Mouse (Mus musculus) forebrain, embryonic 16.5 days (tissue): ENCODE measurements around the gene Ap2a2. TPM values are rescaled to one million over a fixed set of nuclear protein-coding genes. Genes with fewer than 3 reads are reported as not detected.
A peak's percentile ranks its signal among the peaks of the same experiment; 100 is the strongest.

Experiments used
- ATAC-seq: fragments of 200-750 bp; cut with Nextera tagmentation; 2 replicates; pipeline ENCODE4 v1.8.0; 2017; ENCODE audit warnings: mild to moderate bottlenecking, moderate library complexity
- H3K27ac ChIP-seq: fragments of 300-500 bp; sonication (generic); 2 replicates; pipeline ENCODE4 v1.5.1; 2014; ENCODE audit warnings: low read length, control low read depth
- H3K27me3 ChIP-seq: fragments of 300-500 bp; sonication (generic); replicated peaks from 2 replicates; pipeline ENCODE4 v1.6.1; 2014; ENCODE audit warnings: low read length; ENCODE audit not compliant: control insufficient read depth, insufficient read depth
- H3K36me3 ChIP-seq: fragments of 300-500 bp; sonication (generic); 2 replicates; pipeline ENCODE4 v1.6.1; 2014; ENCODE audit not compliant: control insufficient read depth, insufficient read depth
- H3K4me1 ChIP-seq: fragments of 300-500 bp; sonication (generic); replicated peaks from 2 replicates; pipeline ENCODE4 v1.6.1; 2014; ENCODE audit warnings: low read length; ENCODE audit not compliant: control insufficient read depth, insufficient read depth
- H3K4me2 ChIP-seq: fragments of 300-500 bp; sonication (generic); 2 replicates; pipeline ENCODE4 v1.6.1; 2014; ENCODE audit warnings: mild to moderate bottlenecking, low read length, control low read depth
- H3K4me3 ChIP-seq: fragments of 300-500 bp; sonication (generic); replicated peaks from 2 replicates; pipeline ENCODE4 v1.5.1; 2014; ENCODE audit warnings: mild to moderate bottlenecking, low read length, control low read depth
- H3K9ac ChIP-seq: fragments of 300-500 bp; sonication (generic); replicated peaks from 2 replicates; pipeline ENCODE4 v1.6.1; 2014; ENCODE audit warnings: low read depth, low read length, control low read depth
- H3K9me3 ChIP-seq: fragments of 300-500 bp; sonication (generic); 2 replicates; pipeline ENCODE4 v1.6.1; 2016; ENCODE audit warnings: low read length; ENCODE audit not compliant: control insufficient read depth
- WGBS: fragments of 180-500 bp; shearing (Covaris S2); extraction: QIAGEN DNeasy Blood & Tissue Kit; methylation state at CpG from one replicate; pipeline ENCODE4 v1.1.7; 2014; 5-methylcytosine and 5-hydroxymethylcytosine counted together
- polyA plus RNA-seq: library from polyadenylated mRNA; unstranded; fragments of >200 nt; fragmentation: Nextera tagmentation; extraction: Ambion mirVana; gene quantifications from 2 replicates; pipeline ENCODE4 v1.2.1, GENCODE M21; 2015

Ap2a2 gene
- polyA plus RNA-seq, 1 experiment from 2014 or later = 123 TPM

DNA sequence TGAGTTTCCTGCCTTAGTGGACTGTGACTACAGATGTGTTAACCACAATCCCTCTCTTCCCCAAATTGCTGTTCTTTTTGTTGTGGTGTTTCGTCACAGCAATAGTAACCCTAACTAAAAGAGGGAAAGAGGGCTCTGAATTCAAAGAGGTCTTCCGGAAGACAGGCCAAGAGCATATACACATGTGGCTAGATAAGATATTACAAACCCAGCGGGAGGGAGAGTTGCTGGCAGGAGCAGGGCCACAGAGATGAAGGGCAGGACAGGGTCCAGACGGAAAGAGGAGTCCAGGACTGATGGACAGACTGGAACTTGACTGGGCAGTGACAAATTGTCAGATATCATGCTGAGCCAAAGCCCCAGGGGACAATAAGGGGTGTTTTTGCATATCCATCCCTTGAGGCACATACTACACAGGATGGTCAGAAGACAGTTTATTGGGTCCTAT, 3.6 kb upstream of the Ap2a2 start:
- WGBS = 79% methylated on average over 4 of the region's 4 CpGs

DNA sequence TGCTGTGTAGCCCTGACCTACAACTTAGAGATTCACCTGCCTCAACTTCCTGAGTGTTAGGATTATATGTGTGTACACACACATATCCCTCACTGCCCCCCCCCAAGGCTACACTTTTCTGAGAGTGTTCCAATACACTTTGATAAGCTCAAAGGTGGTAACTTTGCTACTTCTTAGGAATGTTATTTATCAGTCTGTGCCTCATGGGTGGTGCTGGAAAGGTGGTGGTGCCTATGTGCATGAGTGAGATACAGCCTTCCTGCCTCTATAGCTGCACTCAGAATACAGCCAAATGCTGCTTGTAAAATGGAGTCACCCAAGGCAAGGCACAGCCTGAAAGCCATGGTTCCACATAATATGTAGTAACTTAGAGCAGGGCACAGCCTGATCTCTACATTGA, 3.0 kb upstream of the Ap2a2 start:
- Histone ChIP-seq H3K27me3 (no peaks in the 10 kb centered on the region), H3K36me3 (no peaks in the 10 kb centered on the region)
- no peak for ATAC-seq

More for the DNA sequence above, 3.6 kb upstream of the Ap2a2 start:
- no peak for ATAC-seq
- H3K9me3 ChIP-seq = no peaks in the 10 kb centered on the region
- no peaks in the 10 kb centered on the region for H3K27me3 ChIP-seq
- H3K36me3 ChIP-seq = no peaks in the 10 kb centered on the region
- H3K4me1 ChIP-seq = peaks cover 9% of the 10 kb centered on the region
- H3K4me3 ChIP-seq = no peak overlapping the region
- no peak overlapping the region for H3K27ac ChIP-seq
- H3K9ac ChIP-seq = no peak overlapping the region
- H3K4me2 ChIP-seq = no peak overlapping the region

DNA sequence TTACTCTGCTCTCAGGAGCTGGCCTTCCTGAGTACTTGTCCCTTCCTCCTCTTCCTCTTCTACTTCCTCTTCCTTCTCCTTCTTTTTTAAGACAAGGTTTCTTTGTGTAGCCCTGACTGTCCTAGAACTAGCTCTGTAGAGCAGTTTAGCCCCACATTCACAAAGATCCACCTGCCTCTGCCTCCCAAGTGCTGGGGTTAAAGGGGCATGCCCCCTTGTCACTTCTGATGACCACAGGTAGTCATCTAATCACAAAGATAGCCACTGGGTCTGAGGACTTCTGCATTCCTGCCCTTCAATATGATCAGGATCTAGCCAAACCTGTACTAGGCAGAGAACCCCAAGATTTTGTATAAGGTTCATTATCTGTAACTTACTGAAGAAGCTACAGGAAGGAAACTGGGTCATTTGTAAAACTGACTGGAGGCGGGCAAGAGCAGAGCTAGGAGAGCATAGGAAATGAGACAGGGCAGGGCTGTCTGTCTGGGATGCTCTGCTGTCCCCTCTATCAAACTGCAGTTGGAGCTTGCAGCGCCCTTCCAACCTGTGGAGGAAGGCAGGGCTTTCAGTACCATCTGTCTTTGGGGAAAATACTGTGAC, 2.1 kb upstream of the Ap2a2 start:
- H3K9me3 ChIP-seq = no peaks in the 10 kb centered on the region
- H3K4me3 ChIP-seq = no peak overlapping the region
- H3K4me1 ChIP-seq = peaks cover 20% of the 10 kb centered on the region
- H3K9ac ChIP-seq = no peak overlapping the region
- WGBS = 84% methylated on average over 2 of the region's 2 CpGs
- H3K36me3 ChIP-seq = no peaks in the 10 kb centered on the region
- H3K4me2 ChIP-seq = no peak overlapping the region
- no peak for ATAC-seq
- H3K27me3 ChIP-seq = no peaks in the 10 kb centered on the region
- H3K27ac ChIP-seq = no peak overlapping the region

More for the DNA sequence above, 3.0 kb upstream of the Ap2a2 start:
- Histone ChIP-seq H3K4me2 (no peak overlapping the region), H3K4me1 (peaks cover 15% of the 10 kb centered on the region), H3K4me3 (no peak overlapping the region), H3K9me3 (no peaks in the 10 kb centered on the region), H3K9ac (no peak overlapping the region), H3K27ac (no peak overlapping the region)

DNA sequence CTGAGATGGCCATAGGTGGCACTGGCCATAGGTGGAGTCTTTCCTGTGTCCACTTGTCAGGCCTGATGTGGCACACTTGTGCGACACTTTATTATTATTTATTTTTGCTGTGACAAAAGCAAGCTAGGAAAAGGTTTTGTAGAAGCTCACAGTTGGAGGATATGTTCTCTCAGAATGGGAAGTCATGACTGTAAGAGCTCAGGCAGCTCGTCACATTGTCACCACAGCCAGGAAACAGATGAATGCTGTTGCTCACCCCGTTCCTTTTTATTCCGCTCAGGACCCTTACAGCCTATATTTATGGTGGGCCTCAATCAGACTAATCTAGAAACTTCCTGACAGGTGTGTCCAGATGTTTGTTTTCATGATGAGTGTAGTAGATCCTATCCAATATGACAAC, 1.5 kb upstream of the Ap2a2 start:
- H3K4me1 ChIP-seq = peaks cover 20% of the 10 kb centered on the region
- no peak overlapping the region for H3K27ac ChIP-seq
- H3K27me3 ChIP-seq = no peaks in the 10 kb centered on the region
- H3K9ac ChIP-seq = no peak overlapping the region
- no peak overlapping the region for H3K4me3 ChIP-seq
- ATAC-seq = no peak
- 93% methylated on average over 4 of the region's 4 CpGs for WGBS
- no peaks in the 10 kb centered on the region for H3K36me3 ChIP-seq
- H3K9me3 ChIP-seq = no peaks in the 10 kb centered on the region
- H3K4me2 ChIP-seq = no peak overlapping the region

DNA sequence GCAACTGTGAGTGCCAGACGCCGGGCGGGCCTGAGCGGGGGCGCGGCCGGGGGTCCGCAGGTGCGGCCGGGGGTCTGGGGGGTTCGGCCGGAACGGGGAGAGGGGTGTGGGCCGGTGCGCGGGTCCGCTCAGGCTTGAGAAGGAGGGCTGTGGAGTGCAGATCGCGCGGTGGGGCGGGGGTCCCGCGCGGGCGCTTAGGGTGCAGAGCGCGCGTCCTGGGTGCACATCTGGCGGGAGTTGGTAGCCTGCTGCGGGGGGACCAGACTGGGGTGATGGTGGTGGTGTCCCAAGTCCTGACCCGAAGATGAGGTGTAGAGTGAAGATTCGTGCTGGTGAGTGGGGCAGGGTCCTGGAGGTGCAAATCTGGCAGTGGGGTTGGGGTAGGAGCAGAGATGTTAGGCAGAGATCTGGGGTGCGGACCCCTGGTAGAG, 463 bp downstream of the Ap2a2 start:
- WGBS = 1% methylated on average over 29 of the region's 33 CpGs
- Histone ChIP-seq H3K4me1 (peaks cover 25% of the 10 kb centered on the region), H3K4me2 (peak overlapping the region; percentile 73), H3K9ac (peak overlapping the region; percentile 96), H3K9me3 (no peaks in the 10 kb centered on the region), H3K4me3 (peak overlapping the region; percentile 85), H3K27ac (peak overlapping the region; percentile 83), H3K27me3 (no peaks in the 10 kb centered on the region), H3K36me3 (no peaks in the 10 kb centered on the region)
- peak; percentile 43 for ATAC-seq

DNA sequence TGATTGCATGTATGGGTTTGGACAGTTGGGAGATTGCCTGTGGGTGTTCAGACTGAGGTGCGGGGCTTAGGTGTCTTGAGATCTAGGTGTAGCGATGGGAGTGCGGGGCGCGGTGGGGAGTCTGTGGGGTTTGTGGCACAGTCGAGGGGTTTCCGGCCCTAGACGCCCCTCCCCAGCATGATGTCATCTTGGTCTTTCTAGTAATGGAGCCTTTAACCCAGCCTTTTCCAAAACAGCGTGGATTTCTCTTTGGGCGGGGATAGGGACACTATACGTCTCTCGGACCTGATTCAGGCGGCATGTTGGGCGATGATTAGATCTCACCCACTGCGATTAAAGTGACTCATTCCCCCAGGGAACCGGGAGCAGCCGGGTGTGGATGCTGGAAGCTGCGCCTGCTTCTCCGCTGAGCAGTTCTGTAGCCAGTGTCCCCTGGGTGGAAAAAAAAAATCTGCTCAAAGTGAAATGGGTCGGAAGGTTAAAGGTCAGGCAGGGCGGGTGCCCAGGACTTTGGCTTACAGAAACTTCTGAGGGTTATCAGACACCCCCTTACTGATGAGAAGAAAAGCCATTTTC, 967 bp downstream of the Ap2a2 start:
- H3K4me1 ChIP-seq = peaks cover 26% of the 10 kb centered on the region
- H3K27me3 ChIP-seq = no peaks in the 10 kb centered on the region
- ATAC-seq = peak; percentile 18
- H3K4me3 ChIP-seq = peak overlapping the region; percentile 85
- WGBS = under 1% methylated on average over 21 of the region's 21 CpGs
- peak overlapping the region; percentile 35; the same call in 1 of the 2 replicates for H3K27ac ChIP-seq
- no peaks in the 10 kb centered on the region for H3K36me3 ChIP-seq
- peak overlapping the region; percentile 73 for H3K4me2 ChIP-seq
- H3K9ac ChIP-seq = peak overlapping the region; percentile 96
- no peaks in the 10 kb centered on the region for H3K9me3 ChIP-seq

DNA sequence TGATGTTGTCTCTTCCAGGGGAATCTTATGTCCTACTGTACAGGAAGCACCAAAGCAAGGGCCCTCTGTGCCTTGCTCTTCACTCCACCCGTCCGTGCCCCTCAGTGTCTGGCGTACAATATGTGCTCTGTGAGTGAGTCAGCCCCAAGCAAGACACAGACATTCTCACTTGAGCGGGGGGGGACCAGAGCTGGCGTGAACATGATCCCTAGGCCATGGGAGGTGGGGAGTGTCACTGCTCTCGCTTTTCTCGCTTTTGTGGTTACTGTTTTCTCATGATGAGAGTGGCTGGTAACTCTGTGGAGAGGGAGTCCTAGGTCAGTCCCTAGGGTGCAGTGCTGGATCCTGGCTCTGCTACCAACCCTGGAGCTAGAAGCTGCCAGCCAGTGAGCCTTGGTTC, 2.6 kb downstream of the Ap2a2 start:
- no peaks in the 10 kb centered on the region for H3K36me3 ChIP-seq
- H3K4me2 ChIP-seq = no peak overlapping the region
- H3K4me1 ChIP-seq = peaks cover 31% of the 10 kb centered on the region
- H3K27ac ChIP-seq = no peak overlapping the region
- H3K4me3 ChIP-seq = no peak overlapping the region
- WGBS = 81% methylated on average over 7 of the region's 7 CpGs
- H3K9me3 ChIP-seq = no peaks in the 10 kb centered on the region
- no peaks in the 10 kb centered on the region for H3K27me3 ChIP-seq
- no peak overlapping the region for H3K9ac ChIP-seq
- no peak for ATAC-seq

DNA sequence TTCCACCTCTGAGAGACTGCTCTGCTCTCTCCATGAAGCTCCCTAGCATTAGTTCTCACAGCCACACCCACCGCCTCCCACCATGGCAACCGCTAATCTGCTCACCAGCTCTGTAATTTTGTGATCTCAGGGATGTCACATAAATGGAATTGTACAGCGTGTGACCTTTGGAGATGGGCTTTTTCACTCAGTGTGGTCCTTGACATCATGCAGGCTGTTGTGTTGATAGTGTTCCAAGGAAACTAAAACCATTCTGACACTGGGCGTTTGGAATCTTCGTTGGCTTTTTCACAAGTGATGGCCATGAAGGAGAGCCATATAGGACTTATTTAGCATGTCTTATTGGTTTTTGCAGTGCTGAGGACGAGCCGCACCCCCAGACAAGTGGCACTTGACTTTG, 4.6 kb downstream of the Ap2a2 start:
- Histone ChIP-seq H3K4me1 (peaks cover 28% of the 10 kb centered on the region), H3K4me3 (no peak overlapping the region), H3K9ac (no peak overlapping the region), H3K27ac (no peak overlapping the region), H3K27me3 (no peaks in the 10 kb centered on the region), H3K4me2 (no peak overlapping the region), H3K9me3 (no peaks in the 10 kb centered on the region), H3K36me3 (no peaks in the 10 kb centered on the region)
- ATAC-seq = no peak
- WGBS = 75% methylated on average over 7 of the region's 7 CpGs

DNA sequence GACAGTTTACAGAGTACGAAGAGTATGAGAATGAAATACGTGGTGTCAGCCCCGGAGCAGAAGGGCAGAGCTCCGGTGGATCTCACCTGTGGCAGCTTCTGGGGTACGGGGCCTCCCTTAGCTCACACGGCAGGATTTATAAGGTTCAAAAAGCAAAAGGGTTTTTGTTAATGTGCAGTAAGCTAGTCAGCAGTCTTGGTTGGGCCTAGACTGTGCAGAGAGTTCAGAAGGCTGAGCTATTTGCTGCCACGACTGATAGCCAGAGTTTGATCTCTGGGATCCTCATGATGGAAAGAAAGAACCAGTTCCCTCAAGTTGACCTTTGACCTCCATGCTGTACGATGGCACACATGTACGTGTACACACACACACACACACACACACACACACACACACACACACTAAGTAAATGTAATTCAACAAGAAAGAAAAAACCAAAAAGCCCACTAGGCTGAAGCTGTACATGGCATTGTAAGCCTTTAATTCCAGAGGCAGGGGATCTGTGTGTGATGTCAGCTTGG, 7.4 kb downstream of the Ap2a2 start:
- Histone ChIP-seq H3K4me1 (peaks cover 13% of the 10 kb centered on the region), H3K4me3 (no peak overlapping the region), H3K4me2 (no peak overlapping the region), H3K27ac (no peak overlapping the region), H3K9ac (no peak overlapping the region), H3K36me3 (no peaks in the 10 kb centered on the region), H3K27me3 (no peaks in the 10 kb centered on the region), H3K9me3 (no peaks in the 10 kb centered on the region)
- WGBS = 88% methylated on average over 9 of the region's 9 CpGs
- ATAC-seq = no peak
